Mouse (Mus musculus): Measurements from ENCODE around the gene Gm4513. TPM values are rescaled to one million over a fixed set of nuclear protein-coding genes. Genes with fewer than 3 reads are reported as not detected.
"Not testable (repeated sequence)": the region's sequence is repeated elsewhere in the genome, so short reads cannot be mapped to it uniquely, and the experiment has no call there.

The Gm4513 gene
- not detected in 2 replicates for total RNA-seq (2014; fragmentation: Nextera tagmentation)
- total RNA-seq (2017): not detected in 2 replicates
- not detected in 2 replicates for polyA plus RNA-seq (2012)

- ATAC-seq (ENCODE audit: extremely low read depth, insufficient number of reproducible peaks, low FRiP score, poor library complexity, severe bottlenecking); H3K9me3 ChIP-seq (replicated peaks); H3K4me1 ChIP-seq (ENCODE audit: insufficient read depth, low read depth, low read length): not testable (repeated sequence)
Measured at GRCm38 (mm10) chr7:20598921-20599320, at the start of gene Gm4513. Gene Gm4513 (minus strand): TSS chr7:20599021.

GRCm38 (mm10) chr7:20576141-20576540 is 22.7 kb downstream of the Gm4513 start, which contains the start of gene Gm4141:
Gene Gm4141 (minus strand): TSS chr7:20576241.
- not testable (repeated sequence) for H3K4me1 ChIP-seq (ENCODE audit: insufficient read depth, low read depth, low read length); H3K27me3 ChIP-seq (ENCODE audit: insufficient read depth, low read length); H3K4me3 ChIP-seq (ENCODE audit: low read depth, low read length); H3K9me3 ChIP-seq (replicated peaks); H3K36me3 ChIP-seq (replicated peaks); DNase-seq (ENCODE audit: low spot score); ATAC-seq (ENCODE audit: extremely low read depth, insufficient number of reproducible peaks, low FRiP score, poor library complexity, severe bottlenecking)

More at GRCm38 (mm10) chr7:20598921-20599320, at the start of gene Gm4513:
- H3K36me3 ChIP-seq (replicated peaks); H3K27me3 ChIP-seq (ENCODE audit: insufficient read depth, low read length); DNase-seq (ENCODE audit: low spot score); H3K4me3 ChIP-seq (ENCODE audit: low read depth, low read length): not testable (repeated sequence)

GRCm38 (mm10) chr7:20545657-20546056 is 53.2 kb downstream of the Gm4513 start, which contains the start of gene Gm5726:
Gene Gm5726 (minus strand): TSS chr7:20545757.
- not testable (repeated sequence) for H3K36me3 ChIP-seq (replicated peaks); DNase-seq (ENCODE audit: low spot score); H3K4me1 ChIP-seq (ENCODE audit: insufficient read depth, low read depth, low read length); ATAC-seq (ENCODE audit: extremely low read depth, insufficient number of reproducible peaks, low FRiP score, poor library complexity, severe bottlenecking); H3K27me3 ChIP-seq (ENCODE audit: insufficient read depth, low read length); H3K4me3 ChIP-seq (ENCODE audit: low read depth, low read length); H3K9me3 ChIP-seq (replicated peaks)

Other genes with a start within 250 kb of the Gm4513 start
- not detected in 2 replicates for gene Gm5728, start 223.6 kb downstream of the Gm4513 start, total RNA-seq (2014; fragmentation: Nextera tagmentation)
- not detected in 2 replicates for gene Gm5728, start 223.6 kb downstream of the Gm4513 start, total RNA-seq (2017)
- gene Gm5728, start 223.6 kb downstream of the Gm4513 start, polyA plus RNA-seq (2012): not detected in 2 replicates
- gene Vmn1r100, start 181.1 kb downstream of the Gm4513 start, total RNA-seq (2014; fragmentation: Nextera tagmentation): not detected in 2 replicates
- gene Vmn1r100, start 181.1 kb downstream of the Gm4513 start, total RNA-seq (2017): not detected in 2 replicates
- not detected in 2 replicates for gene Vmn1r100, start 181.1 kb downstream of the Gm4513 start, polyA plus RNA-seq (2012)
- gene Vmn1r101, start 156.4 kb downstream of the Gm4513 start, total RNA-seq (2014; fragmentation: Nextera tagmentation): not detected in 2 replicates
- not detected in 2 replicates for gene Vmn1r101, start 156.4 kb downstream of the Gm4513 start, total RNA-seq (2017)
- gene Vmn1r101, start 156.4 kb downstream of the Gm4513 start, polyA plus RNA-seq (2012): not detected in 2 replicates
- not detected in 2 replicates for gene Gm10670, start 124.1 kb downstream of the Gm4513 start, total RNA-seq (2014; fragmentation: Nextera tagmentation)
- gene Gm10670, start 124.1 kb downstream of the Gm4513 start, total RNA-seq (2017): not detected in 2 replicates
- gene Gm10670, start 124.1 kb downstream of the Gm4513 start, polyA plus RNA-seq (2012): not detected in 2 replicates
- not detected in 2 replicates for gene Vmn1r103, start 88.5 kb downstream of the Gm4513 start, total RNA-seq (2014; fragmentation: Nextera tagmentation)
- not detected in 2 replicates for gene Vmn1r103, start 88.5 kb downstream of the Gm4513 start, total RNA-seq (2017)
- not detected in 2 replicates for gene Vmn1r103, start 88.5 kb downstream of the Gm4513 start, polyA plus RNA-seq (2012)
- not detected in 2 replicates for gene Vmn1r104, start 65.2 kb downstream of the Gm4513 start, total RNA-seq (2014; fragmentation: Nextera tagmentation)
- 0.16 TPM in 1 of 2 replicates, not detected in the other for gene Vmn1r104, start 65.2 kb downstream of the Gm4513 start, total RNA-seq (2017)
- not detected in 2 replicates for gene Vmn1r104, start 65.2 kb downstream of the Gm4513 start, polyA plus RNA-seq (2012)
- not detected in 2 replicates for gene Gm5726, start 53.3 kb downstream of the Gm4513 start, total RNA-seq (2014; fragmentation: Nextera tagmentation)
- gene Gm5726, start 53.3 kb downstream of the Gm4513 start, total RNA-seq (2017): not detected in 2 replicates
- gene Gm5726, start 53.3 kb downstream of the Gm4513 start, polyA plus RNA-seq (2012): not detected in 2 replicates
- gene Gm4141, start 22.8 kb downstream of the Gm4513 start, total RNA-seq (2014; fragmentation: Nextera tagmentation): not detected in 2 replicates
- gene Gm4141, start 22.8 kb downstream of the Gm4513 start, total RNA-seq (2017): not detected in 2 replicates
- not detected in 2 replicates for gene Gm4141, start 22.8 kb downstream of the Gm4513 start, polyA plus RNA-seq (2012)
- gene Vmn1r107, start 69.9 kb upstream of the Gm4513 start, total RNA-seq (2014; fragmentation: Nextera tagmentation): not detected in 2 replicates
- gene Vmn1r107, start 69.9 kb upstream of the Gm4513 start, total RNA-seq (2017): not detected in 2 replicates
- not detected in 2 replicates for gene Vmn1r107, start 69.9 kb upstream of the Gm4513 start, polyA plus RNA-seq (2012)
- not detected in 2 replicates for gene Vmn1r111, start 104.2 kb upstream of the Gm4513 start, total RNA-seq (2014; fragmentation: Nextera tagmentation)
- not detected in 2 replicates for gene Vmn1r111, start 104.2 kb upstream of the Gm4513 start, total RNA-seq (2017)
- gene Vmn1r111, start 104.2 kb upstream of the Gm4513 start, polyA plus RNA-seq (2012): not detected in 2 replicates
- not detected in 2 replicates for gene Gm10668, start 131.6 kb upstream of the Gm4513 start, total RNA-seq (2014; fragmentation: Nextera tagmentation)
- not detected in 2 replicates for gene Gm10668, start 131.6 kb upstream of the Gm4513 start, total RNA-seq (2017)
- gene Gm10668, start 131.6 kb upstream of the Gm4513 start, polyA plus RNA-seq (2012): not detected in 2 replicates
- not detected in 2 replicates for gene Vmn1r112, start 172.2 kb upstream of the Gm4513 start, total RNA-seq (2014; fragmentation: Nextera tagmentation)
- gene Vmn1r112, start 172.2 kb upstream of the Gm4513 start, total RNA-seq (2017): not detected in 2 replicates
- gene Vmn1r112, start 172.2 kb upstream of the Gm4513 start, polyA plus RNA-seq (2012): not detected in 2 replicates
- gene Vmn1r113, start 188.3 kb upstream of the Gm4513 start, total RNA-seq (2014; fragmentation: Nextera tagmentation): not detected in 2 replicates
- gene Vmn1r113, start 188.3 kb upstream of the Gm4513 start, total RNA-seq (2017): not detected in 2 replicates
- not detected in 2 replicates for gene Vmn1r113, start 188.3 kb upstream of the Gm4513 start, polyA plus RNA-seq (2012)
- not detected in 2 replicates for gene Vmn1r114, start 213.2 kb upstream of the Gm4513 start, total RNA-seq (2014; fragmentation: Nextera tagmentation)
- not detected in 2 replicates for gene Vmn1r114, start 213.2 kb upstream of the Gm4513 start, total RNA-seq (2017)
- gene Vmn1r114, start 213.2 kb upstream of the Gm4513 start, polyA plus RNA-seq (2012): not detected in 2 replicates
- not detected in 2 replicates for gene Vmn1r115, start 246.0 kb upstream of the Gm4513 start, total RNA-seq (2014; fragmentation: Nextera tagmentation)
- gene Vmn1r115, start 246.0 kb upstream of the Gm4513 start, total RNA-seq (2017): not detected in 2 replicates
- not detected in 2 replicates for gene Vmn1r115, start 246.0 kb upstream of the Gm4513 start, polyA plus RNA-seq (2012)

Measured in G1E (cell line).